Mouse (Mus musculus) megakaryocyte, embryonic 14.5 days (primary cell): ENCODE data around the gene 2310034G01Rik.

Experiments
- FLI1 ChIP-seq: IDR thresholded peaks from 2 replicates; pipeline ENCODE4 v1.6.1; 2012; ENCODE audit warnings: low read length, inconsistent platforms, mixed read lengths
- GATA1 ChIP-seq: IDR thresholded peaks from 3 replicates; pipeline ENCODE4 v1.6.1; 2012; ENCODE audit warnings: mixed read lengths, low read length, inconsistent platforms, borderline replicate concordance

GRCm38 (mm10) chr19:46305432-46306267 is 44.5 kb downstream of the 2310034G01Rik start:
- TF ChIP-seq GATA1 (no peak), FLI1 (no peak)
